In genomic region chr17:34628644-34628967, GRCm38 (mm10) we compare ENCODE assay signal across 8 mouse cellular contexts. TPM values are rescaled to one million over a fixed set of nuclear protein-coding genes. Genes with fewer than 3 reads are reported as not detected.
DNase-seq lines count a peak whose midpoint lies in the region; ATAC-seq and TF ChIP-seq lines count a peak whose summit lies in the region.

No protein-coding gene starts in this region.

- peak overlapping the region; percentile 97 for H3K27ac ChIP-seq in left cerebral cortex, adult 2 months
- H3K27ac ChIP-seq in forebrain, embryonic 13.5 days, result peak overlapping the region; percentile 88
- no peak overlapping the region for H3K27ac ChIP-seq in liver, embryonic 13.5 days

- H3K9ac ChIP-seq in forebrain, embryonic 13.5 days, result peak overlapping the region; percentile 80
- no peak overlapping the region for H3K9ac ChIP-seq in liver, embryonic 13.5 days

- intact Hi-C loops in left cerebral cortex, adult 2 months (cut with DNase I), result loop anchor here (10.0 kb wide), 1 partner anchor 616 kb away; the partner anchor contains the start of gene Ddx39b
- intact Hi-C loops in left cerebral cortex, postnatal 10 days (cut with DNase I), result no loop called here

- peak overlapping the region; percentile 93 for H3K4me2 ChIP-seq in forebrain, embryonic 13.5 days
- H3K4me2 ChIP-seq in liver, embryonic 13.5 days, result peak overlapping the region; percentile 91

- H3K4me1 ChIP-seq in forebrain, embryonic 13.5 days, result peaks cover 60% of the 10 kb centered on the region
- H3K4me1 ChIP-seq in liver, embryonic 13.5 days (replicated peaks), result peaks cover 69% of the 10 kb centered on the region

- peaks cover 41% of the 10 kb centered on the region for H3K27me3 ChIP-seq in forebrain, embryonic 13.5 days
- peaks cover 62% of the 10 kb centered on the region for H3K27me3 ChIP-seq in liver, embryonic 13.5 days

- no peak for DNase-seq in left cerebral cortex, adult 2 months (ENCODE audit: extremely low spot score in 1 of 2, low spot score in 2 of 2)
- no peak for DNase-seq in left cerebral cortex, postnatal 10 days (ENCODE audit: extremely low spot score in 1 of 2, low spot score in 2 of 2)
- DNase-seq in liver, embryonic 13.5 days, result no peak
- peak; percentile 30 for DNase-seq in thymus, postnatal 0 days (ENCODE audit: low spot score)
- no peak for DNase-seq in adipocyte (ENCODE audit: low spot score)
- DNase-seq in testis, postnatal 10 days (ENCODE audit: low spot score), result no peak

- 17% methylated on average over 5 of the region's 5 CpGs for WGBS in forebrain, embryonic 13.5 days
- WGBS in liver, embryonic 13.5 days (ENCODE audit: insufficient replicate concordance), result 43% methylated on average over 5 of the region's 5 CpGs

- no peaks in the 10 kb centered on the region for H3K9me3 ChIP-seq in forebrain, embryonic 13.5 days (replicated peaks)
- H3K9me3 ChIP-seq in liver, embryonic 13.5 days (replicated peaks), result no peaks in the 10 kb centered on the region

- peaks cover 14% of the 10 kb centered on the region; the same call in 1 of the 2 replicates for H3K36me3 ChIP-seq in forebrain, embryonic 13.5 days (ENCODE audit: poor library complexity, severe bottlenecking)
- H3K36me3 ChIP-seq in liver, embryonic 13.5 days, result peaks cover 10% of the 10 kb centered on the region

- TF ChIP-seq CTCF in left cerebral cortex, adult 2 months (IDR thresholded peaks at IDR 0.05), result no peak

- peak overlapping the region; percentile 68 for H3K4me3 ChIP-seq in left cerebral cortex, adult 2 months
- peak overlapping the region; percentile 81 for H3K4me3 ChIP-seq in forebrain, embryonic 13.5 days
- peak overlapping the region; percentile 70; the same call in 1 of the 2 replicates for H3K4me3 ChIP-seq in liver, embryonic 13.5 days (replicated peaks)

- no peak for ATAC-seq in forebrain, embryonic 13.5 days
- ATAC-seq in liver, embryonic 13.5 days (ENCODE audit: low read depth), result no peak
- ATAC-seq in granulocyte monocyte progenitor cell, adult 5-6 weeks (replicated peaks; ENCODE audit: poor library complexity, severe bottlenecking), result no peak

RNA-seq across cellular contexts. Expression of gene Ppt2, which starts 0.3 kb away (rescaled TPM):
- total RNA-seq in left cerebral cortex, adult 2 months (2021), result 10 to 100 TPM; 47.3 to 48.6 TPM
- total RNA-seq in left cerebral cortex, postnatal 10 days (2021), result 10 to 100 TPM; 31.4 to 36.7 TPM
- 15.9 and 19.7 TPM in 2 replicates for polyA plus RNA-seq in forebrain, embryonic 13.5 days (2015; fragmentation: Nextera tagmentation; extraction: Ambion mirVana)
- 10.4 and 12.0 TPM in 2 replicates for polyA plus RNA-seq in liver, embryonic 13.5 days (2015; fragmentation: Nextera tagmentation; extraction: Ambion mirVana)
- polyA plus RNA-seq in thymus, postnatal 0 days (2015; fragmentation: Nextera tagmentation; extraction: Ambion mirVana), result 38.4 and 45.5 TPM in 2 replicates
- 41.9 and 45.1 TPM in 2 replicates for total RNA-seq in granulocyte monocyte progenitor cell, adult 5-6 weeks (2014; fragmentation: Nextera tagmentation)
- 20.4 and 23.3 TPM in 2 replicates for total RNA-seq in granulocyte monocyte progenitor cell, adult 5-6 weeks (2017)

RNA-seq across cellular contexts. Expression of gene Prrt1, which starts 0.7 kb away (rescaled TPM):
- total RNA-seq in left cerebral cortex, adult 2 months (2021), result 100 to 1,000 TPM; 172 to 205 TPM
- total RNA-seq in left cerebral cortex, postnatal 10 days (2021), result 100 to 1,000 TPM; 157 to 158 TPM
- polyA plus RNA-seq in forebrain, embryonic 13.5 days (2015; fragmentation: Nextera tagmentation; extraction: Ambion mirVana), result 2.8 and 6.0 TPM in 2 replicates
- 0.05 and 0.07 TPM in 2 replicates for polyA plus RNA-seq in liver, embryonic 13.5 days (2015; fragmentation: Nextera tagmentation; extraction: Ambion mirVana)
- 37.4 and 39.4 TPM in 2 replicates for polyA plus RNA-seq in thymus, postnatal 0 days (2015; fragmentation: Nextera tagmentation; extraction: Ambion mirVana)
- total RNA-seq in granulocyte monocyte progenitor cell, adult 5-6 weeks (2014; fragmentation: Nextera tagmentation), result 0.88 TPM in 1 of 2 replicates, not detected in the other
- not detected in 2 replicates for total RNA-seq in granulocyte monocyte progenitor cell, adult 5-6 weeks (2017)

RNA-seq across cellular contexts. Expression of gene Egfl8, which starts 12.8 kb away (rescaled TPM):
- total RNA-seq in left cerebral cortex, adult 2 months (2021), result 1 to 10 TPM; 2.9 to 3.5 TPM
- 1 to 10 TPM; 4.3 to 5.2 TPM for total RNA-seq in left cerebral cortex, postnatal 10 days (2021)
- polyA plus RNA-seq in forebrain, embryonic 13.5 days (2015; fragmentation: Nextera tagmentation; extraction: Ambion mirVana), result 4.7 and 5.9 TPM in 2 replicates
- 0.30 and 0.34 TPM in 2 replicates for polyA plus RNA-seq in liver, embryonic 13.5 days (2015; fragmentation: Nextera tagmentation; extraction: Ambion mirVana)
- polyA plus RNA-seq in thymus, postnatal 0 days (2015; fragmentation: Nextera tagmentation; extraction: Ambion mirVana), result 3.1 and 3.3 TPM in 2 replicates
- 2.1 TPM in 1 of 2 replicates, not detected in the other for total RNA-seq in granulocyte monocyte progenitor cell, adult 5-6 weeks (2014; fragmentation: Nextera tagmentation)
- not detected in 2 replicates for total RNA-seq in granulocyte monocyte progenitor cell, adult 5-6 weeks (2017)

RNA-seq across cellular contexts. Expression of gene Fkbpl, which starts 16.0 kb away (rescaled TPM):
- 10 to 100 TPM; 10.9 to 16.9 TPM for total RNA-seq in left cerebral cortex, adult 2 months (2021)
- total RNA-seq in left cerebral cortex, postnatal 10 days (2021), result 10 to 100 TPM; 12.5 to 13.7 TPM
- polyA plus RNA-seq in forebrain, embryonic 13.5 days (2015; fragmentation: Nextera tagmentation; extraction: Ambion mirVana), result 14.7 and 16.1 TPM in 2 replicates
- polyA plus RNA-seq in liver, embryonic 13.5 days (2015; fragmentation: Nextera tagmentation; extraction: Ambion mirVana), result 5.6 and 5.9 TPM in 2 replicates
- polyA plus RNA-seq in thymus, postnatal 0 days (2015; fragmentation: Nextera tagmentation; extraction: Ambion mirVana), result 12.5 TPM in 2 replicates
- total RNA-seq in granulocyte monocyte progenitor cell, adult 5-6 weeks (2014; fragmentation: Nextera tagmentation), result 2.9 and 10.3 TPM in 2 replicates
- total RNA-seq in granulocyte monocyte progenitor cell, adult 5-6 weeks (2017), result 12.4 and 21.8 TPM in 2 replicates

RNA-seq across cellular contexts. Expression of gene Atf6b, which starts 18.3 kb away (rescaled TPM):
- 10 to 100 TPM; 64.3 to 66.4 TPM for total RNA-seq in left cerebral cortex, adult 2 months (2021)
- 10 to 100 TPM; 73.1 to 76.5 TPM for total RNA-seq in left cerebral cortex, postnatal 10 days (2021)
- 95.9 and 105 TPM in 2 replicates for polyA plus RNA-seq in forebrain, embryonic 13.5 days (2015; fragmentation: Nextera tagmentation; extraction: Ambion mirVana)
- polyA plus RNA-seq in liver, embryonic 13.5 days (2015; fragmentation: Nextera tagmentation; extraction: Ambion mirVana), result 24.6 and 27.4 TPM in 2 replicates
- polyA plus RNA-seq in thymus, postnatal 0 days (2015; fragmentation: Nextera tagmentation; extraction: Ambion mirVana), result 56.6 and 60.8 TPM in 2 replicates
- 38.3 and 42.5 TPM in 2 replicates for total RNA-seq in granulocyte monocyte progenitor cell, adult 5-6 weeks (2014; fragmentation: Nextera tagmentation)
- 31.9 and 44.6 TPM in 2 replicates for total RNA-seq in granulocyte monocyte progenitor cell, adult 5-6 weeks (2017)

Comparison
In these comparisons a context has a peak if more than half of its experiments do, and no peak if none do; other contexts are left out.
1. RNA of gene Prrt1, which starts 0.7 kb away (total RNA-seq): 172 to 205 TPM in left cerebral cortex, adult 2 months and 157 to 158 TPM in left cerebral cortex, postnatal 10 days; 0.88 TPM in granulocyte monocyte progenitor cell, adult 5-6 weeks; every median in the first group is over 10 times any median in the second.
2. Peak in every context shown above with its lines, with median percentiles within 50 percentile points of each other: H3K4me3 ChIP-seq.